Comparison of ENCODE assay signal across 8 mouse cellular contexts in the genomic region with DNA sequence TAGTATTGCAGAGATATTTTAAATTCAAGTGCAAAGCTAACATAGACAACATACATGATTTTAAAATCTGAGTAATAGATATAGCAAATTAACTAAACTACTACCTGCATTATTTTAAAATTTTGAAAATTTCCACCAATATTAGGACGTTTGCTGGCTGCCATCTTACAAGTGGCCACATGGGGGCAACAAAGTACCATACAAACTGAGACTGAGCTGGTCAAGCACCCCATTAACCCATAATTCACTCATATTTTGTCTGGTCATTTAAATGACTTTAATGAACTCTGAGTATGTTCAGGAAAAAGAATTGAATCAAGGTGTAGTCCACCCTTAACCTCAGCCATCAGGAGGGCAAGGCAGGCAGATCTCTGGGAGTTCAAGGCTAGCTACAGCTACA. TPM values are rescaled to one million over a fixed set of nuclear protein-coding genes. Genes with fewer than 3 reads are reported as not detected.
DNase-seq lines count a peak whose midpoint lies in the region; ATAC-seq lines count a peak whose summit lies in the region.

No protein-coding gene starts in this region.

- no peak overlapping the region for H3K27ac ChIP-seq in hindbrain, embryonic 14.5 days
- no peak overlapping the region for H3K27ac ChIP-seq in hindbrain, embryonic 12.5 days

- H3K9me3 ChIP-seq in hindbrain, embryonic 14.5 days (ENCODE audit: control insufficient read depth, low read length): no peaks in the 10 kb centered on the region
- H3K9me3 ChIP-seq in hindbrain, embryonic 12.5 days (replicated peaks): no peaks in the 10 kb centered on the region

- ATAC-seq in hindbrain, embryonic 14.5 days (ENCODE audit: low FRiP score): no peak
- no peak for ATAC-seq in hindbrain, embryonic 12.5 days (ENCODE audit: low FRiP score)

- H3K36me3 ChIP-seq in hindbrain, embryonic 14.5 days (replicated peaks; ENCODE audit: control insufficient read depth, insufficient read depth): no peaks in the 10 kb centered on the region
- H3K36me3 ChIP-seq in hindbrain, embryonic 12.5 days: no peaks in the 10 kb centered on the region

- no peaks in the 10 kb centered on the region for H3K4me1 ChIP-seq in hindbrain, embryonic 14.5 days (replicated peaks; ENCODE audit: control insufficient read depth, insufficient read depth, low read length)
- peaks cover 7% of the 10 kb centered on the region for H3K4me1 ChIP-seq in hindbrain, embryonic 12.5 days

- peak; percentile 82 for DNase-seq in hindbrain, embryonic 14.5 days (ENCODE audit: low spot score)
- DNase-seq in 3T3-L1 (ENCODE audit: low read depth, low spot score): peak; percentile 76
- DNase-seq in Muller cell, postnatal 12 days (ENCODE audit: inconsistent ontology term): peak; percentile 18
- DNase-seq in cerebellum, postnatal 36 days: peak; percentile 69 to 76
- DNase-seq in kidney, adult 8-10 months: peak; percentile 23 to 39
- peak; percentile 69 for DNase-seq in lung, postnatal 14 days
- peak; percentile 22 to 37 for DNase-seq in thymus, postnatal 36 days

- no peak overlapping the region for H3K4me2 ChIP-seq in hindbrain, embryonic 14.5 days (replicated peaks)
- H3K4me2 ChIP-seq in hindbrain, embryonic 12.5 days (replicated peaks): no peak overlapping the region

- 0 out of 2 replicates have a peak, but pooled peaks cover 5% of the 10 kb centered on the region for H3K27me3 ChIP-seq in hindbrain, embryonic 14.5 days (ENCODE audit: control insufficient read depth, insufficient read depth, low read length)
- H3K27me3 ChIP-seq in hindbrain, embryonic 12.5 days: 0 out of 2 replicates have a peak, but pooled peaks cover 2% of the 10 kb centered on the region

- H3K4me3 ChIP-seq in hindbrain, embryonic 14.5 days (replicated peaks; ENCODE audit: low read length): no peak overlapping the region
- H3K4me3 ChIP-seq in hindbrain, embryonic 12.5 days: no peak overlapping the region

- 0% methylated on average over 1 of the region's 1 CpGs for WGBS in hindbrain, embryonic 14.5 days
- WGBS in hindbrain, embryonic 12.5 days: 0% methylated on average over 1 of the region's 1 CpGs

- H3K9ac ChIP-seq in hindbrain, embryonic 14.5 days: no peak overlapping the region
- H3K9ac ChIP-seq in hindbrain, embryonic 12.5 days: no peak overlapping the region

RNA-seq across cellular contexts. Expression of a gene that starts 3.9 kb away (rescaled TPM):
- 14.4 and 14.9 TPM in 2 replicates for polyA plus RNA-seq in hindbrain, embryonic 14.5 days (2014; fragmentation: Nextera tagmentation; extraction: Ambion mirVana)
- 28.0 and 28.7 TPM in 2 replicates for polyA plus RNA-seq in hindbrain, embryonic 12.5 days (2016; fragmentation: Nextera tagmentation; extraction: Ambion mirVana)

Comparison
In these comparisons a context has a peak if more than half of its experiments do, and no peak if none do; other contexts are left out.
1. DNase-seq: peak in every context shown above with its lines; median percentile 82 in hindbrain, embryonic 14.5 days; 76 in 3T3-L1; 72 in cerebellum, postnatal 36 days; 69 in lung, postnatal 14 days; 31 in kidney, adult 8-10 months; 30 in thymus, postnatal 36 days; 18 in Muller cell, postnatal 12 days.